Mouse (Mus musculus) lung, adult 2 months (tissue): Measurements from ENCODE around the gene Gm10337. TPM values are rescaled to one million over a fixed set of nuclear protein-coding genes. Genes with fewer than 3 reads are reported as not detected.
A peak's percentile ranks its signal among the peaks of the same experiment; 100 is the strongest.

Experiments
- DNase-seq: peaks from one replicate; pipeline ENCODE4 v3.0.0; 2022
- H3K4me1 ChIP-seq: fragments of 200-500 bp; 2 replicates; pipeline ENCODE4 v1.6.1; 2011; ENCODE audit warnings: low read length; ENCODE audit not compliant: control insufficient read depth, insufficient read depth
- H3K4me3 ChIP-seq: fragments of 200-500 bp; replicated peaks from 2 replicates; pipeline ENCODE3; 2011; ENCODE audit warnings: low read depth, mild to moderate bottlenecking, control low read depth, low read length; ENCODE audit errors: extremely low read depth
- CTCF ChIP-seq: fragments of 200-500 bp; IDR thresholded peaks from 2 replicates; pipeline ENCODE4 v1.5.1; 2011; ENCODE audit warnings: mild to moderate bottlenecking, low read length, control low read depth; ENCODE audit not compliant: insufficient read depth
- POLR2A ChIP-seq: fragments of 200-500 bp; IDR thresholded peaks from 2 replicates; pipeline ENCODE4 v1.6.1; 2011; ENCODE audit warnings: low read depth, mild to moderate bottlenecking, control low read depth, low read length, borderline replicate concordance; ENCODE audit errors: extremely low read depth
- WGBS: fragments of 180-500 bp; shearing (Covaris S2); methylation state at CpG from one replicate; pipeline ENCODE4 v1.1.7; 2018; 5-methylcytosine and 5-hydroxymethylcytosine counted together
- polyA plus RNA-seq: library from polyadenylated mRNA; depleted of rRNA; stranded (reverse); fragments of >200 nt; gene quantifications from 2 replicates; pipeline ENCODE4 v1.2.3, GENCODE M21; 2012

The Gm10337 gene
- polyA plus RNA-seq, 1 experiment, result not detected

DNA sequence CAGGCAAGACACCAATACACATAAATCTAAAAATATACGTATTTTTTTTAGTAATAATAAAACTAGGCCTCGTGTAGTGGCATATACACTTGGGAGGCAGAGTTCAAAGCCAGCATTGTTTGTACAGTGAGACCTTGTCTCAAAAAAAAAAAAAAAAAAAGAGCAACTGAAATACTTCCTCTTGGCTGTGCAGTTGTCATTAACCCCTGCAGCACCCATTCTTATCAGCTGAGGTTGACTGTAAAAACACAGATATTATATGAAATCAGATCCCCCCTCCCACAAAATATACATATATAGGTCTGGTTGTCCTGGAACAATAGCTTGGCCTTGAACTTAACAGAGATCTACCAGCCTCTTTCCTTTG lies 2.9 kb downstream of the Gm10337 start:
- WGBS, result 9% methylated on average over 2 of the region's 2 CpGs
- Histone ChIP-seq H3K4me3 (no peak overlapping the region), H3K4me1 (no peaks in the 10 kb centered on the region)
- TF ChIP-seq POLR2A, result no peak
- no peak for TF ChIP-seq CTCF
- DNase-seq, result no peak

DNA sequence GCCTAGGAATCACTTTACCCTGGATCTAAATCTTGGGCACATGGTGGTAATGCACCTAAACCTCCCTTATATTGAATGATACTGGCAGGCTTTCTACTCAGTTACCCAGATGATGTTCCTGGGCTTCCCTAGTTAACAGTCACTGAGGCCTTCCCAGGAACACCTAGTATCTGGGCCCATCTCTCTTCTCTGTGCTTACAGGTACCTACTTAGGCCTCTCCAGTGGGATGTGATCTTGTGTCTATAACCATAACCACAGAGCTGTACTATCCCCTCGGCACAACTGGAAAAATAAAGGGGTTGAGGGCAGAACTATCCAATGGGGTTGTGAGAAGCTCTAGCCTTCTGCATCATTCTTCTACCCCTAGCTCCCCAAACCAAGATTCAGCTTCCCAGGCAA lies 3.3 kb downstream of the Gm10337 start:
- no peaks in the 10 kb centered on the region for H3K4me1 ChIP-seq
- 86% methylated on average over 1 of the region's 1 CpGs for WGBS
- no peak for DNase-seq
- H3K4me3 ChIP-seq, result no peak overlapping the region
- TF ChIP-seq CTCF (no peak), POLR2A (no peak)

GRCm38 (mm10) chr15:102507561-102507960 lies 4.0 kb downstream of the Gm10337 start:
- Histone ChIP-seq H3K4me3 (no peak overlapping the region), H3K4me1 (no peaks in the 10 kb centered on the region)
- TF ChIP-seq POLR2A (no peak), CTCF (no peak)
- no peak for DNase-seq

DNA sequence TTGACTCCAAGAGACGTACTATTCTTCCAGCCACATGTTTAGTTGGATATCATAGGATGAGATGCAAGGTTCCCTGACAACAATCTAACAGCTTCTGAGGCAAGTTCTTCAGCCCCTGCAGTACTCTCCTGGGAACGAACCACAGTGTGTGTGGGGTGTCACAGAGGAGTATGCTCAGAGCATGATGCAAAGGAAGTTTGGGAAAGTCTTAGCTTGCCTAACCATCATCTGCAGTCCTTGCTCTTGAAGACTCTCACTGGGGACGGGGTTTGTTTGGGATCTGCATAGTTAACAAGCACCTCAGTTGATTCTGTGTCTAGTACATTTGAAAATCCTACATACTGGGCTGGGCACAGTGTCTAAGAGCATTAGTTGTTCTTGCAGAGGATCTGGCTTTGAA lies 4.8 kb downstream of the Gm10337 start:
- Histone ChIP-seq H3K4me3 (no peak overlapping the region), H3K4me1 (no peaks in the 10 kb centered on the region)
- DNase-seq, result no peak
- 69% methylated on average over 3 of the region's 3 CpGs for WGBS
- TF ChIP-seq POLR2A, result no peak

DNA sequence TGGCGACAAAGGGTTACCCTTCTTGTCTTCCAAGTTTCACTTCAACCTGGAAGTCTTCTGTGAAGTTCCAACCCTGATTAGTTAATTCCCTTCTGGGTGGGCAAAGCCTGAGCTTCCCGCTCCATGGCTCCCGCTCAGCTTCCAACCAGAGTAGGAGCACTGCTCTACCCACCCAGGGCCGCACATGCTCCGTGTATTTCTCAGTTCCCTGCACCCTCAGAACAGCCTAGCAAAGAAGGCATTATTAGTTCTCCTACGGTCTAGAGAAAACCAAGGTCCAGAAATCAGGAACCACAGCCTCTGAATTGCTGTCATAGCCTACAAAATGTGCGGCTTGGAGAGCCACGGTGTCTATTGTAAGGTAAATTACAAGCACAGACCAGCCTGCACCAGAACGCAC lies 6.6 kb downstream of the Gm10337 start:
- TF ChIP-seq CTCF, result no peak
- TF ChIP-seq POLR2A, result no peak

DNA sequence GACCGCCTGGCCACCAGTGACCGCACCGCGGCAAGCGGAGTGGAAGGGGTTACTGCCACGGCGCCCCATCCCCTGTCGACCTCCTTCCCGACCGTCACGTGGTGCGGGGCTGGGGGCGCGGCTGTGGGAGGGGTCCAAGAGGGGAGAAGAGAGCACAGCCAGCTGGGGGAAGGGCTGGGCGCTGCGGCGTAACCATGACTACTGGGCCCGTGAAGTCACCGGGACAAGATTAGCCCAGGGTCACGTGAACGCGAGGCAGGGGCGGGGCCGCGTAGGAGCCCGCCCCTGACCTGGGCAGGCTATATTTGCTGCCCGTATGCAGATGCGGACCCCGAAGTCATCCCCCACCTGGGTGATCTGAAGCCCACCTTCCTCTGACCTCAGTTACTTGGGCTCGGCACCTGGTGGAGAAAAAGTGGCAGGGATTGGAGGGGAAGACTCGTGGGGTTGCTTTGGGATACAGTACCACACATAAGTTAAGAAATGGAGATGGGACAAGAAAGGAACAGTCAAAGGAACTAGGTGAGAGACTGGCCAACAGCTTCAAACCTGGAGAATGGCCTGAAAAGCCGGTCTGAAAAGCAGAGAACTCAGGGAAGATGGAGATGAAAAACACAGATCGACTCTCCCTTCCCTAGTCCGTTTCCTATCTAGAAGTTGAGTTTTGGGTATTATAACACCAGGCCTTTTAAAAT lies 7.2 kb downstream of the Gm10337 start:
- 3% methylated on average over 34 of the region's 34 CpGs for WGBS
- DNase-seq, result peak; percentile 80
- peak overlapping the region; percentile 66 for H3K4me3 ChIP-seq
- TF ChIP-seq POLR2A, result no peak
- TF ChIP-seq CTCF, result no peak
- H3K4me1 ChIP-seq, result no peaks in the 10 kb centered on the region

More for the DNA sequence above, 6.6 kb downstream of the Gm10337 start:
- WGBS, result 13% methylated on average over 9 of the region's 9 CpGs
- no peaks in the 10 kb centered on the region for H3K4me1 ChIP-seq
- DNase-seq, result no peak
- H3K4me3 ChIP-seq, result peak overlapping the region; percentile 66

DNA sequence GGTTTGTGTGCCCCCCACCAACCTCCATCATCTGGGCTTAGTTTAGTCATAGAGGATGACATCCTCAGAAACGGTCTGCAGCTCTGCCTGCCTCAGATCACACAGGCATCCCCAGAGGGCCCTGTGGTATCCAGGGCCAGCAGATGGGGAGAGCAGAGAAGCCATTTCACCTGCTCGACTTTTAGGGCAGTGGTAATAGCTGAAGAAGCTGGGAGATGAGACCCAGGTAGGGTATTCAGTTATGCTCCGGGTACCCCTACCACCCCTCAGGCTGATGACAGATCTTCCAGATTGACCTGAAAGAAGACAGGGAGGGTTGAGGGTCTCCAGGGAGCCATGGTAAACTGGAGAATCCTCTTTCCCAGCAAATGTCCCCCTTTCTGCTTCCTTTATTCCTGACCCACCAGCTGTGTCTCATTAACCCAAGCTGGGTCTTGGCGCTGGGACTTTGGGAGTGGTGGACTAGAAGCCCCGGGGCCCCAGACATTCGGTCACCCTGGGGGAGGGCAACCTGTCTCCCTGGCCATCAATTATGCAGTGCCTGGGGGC lies 7.8 kb downstream of the Gm10337 start:
- no peak for DNase-seq
- WGBS, result 31% methylated on average over 6 of the region's 6 CpGs
- H3K4me3 ChIP-seq, result no peak overlapping the region
- TF ChIP-seq CTCF, result no peak
- no peak for TF ChIP-seq POLR2A
- H3K4me1 ChIP-seq, result peaks cover 2% of the 10 kb centered on the region; the same call in 1 of the 2 replicates

DNA sequence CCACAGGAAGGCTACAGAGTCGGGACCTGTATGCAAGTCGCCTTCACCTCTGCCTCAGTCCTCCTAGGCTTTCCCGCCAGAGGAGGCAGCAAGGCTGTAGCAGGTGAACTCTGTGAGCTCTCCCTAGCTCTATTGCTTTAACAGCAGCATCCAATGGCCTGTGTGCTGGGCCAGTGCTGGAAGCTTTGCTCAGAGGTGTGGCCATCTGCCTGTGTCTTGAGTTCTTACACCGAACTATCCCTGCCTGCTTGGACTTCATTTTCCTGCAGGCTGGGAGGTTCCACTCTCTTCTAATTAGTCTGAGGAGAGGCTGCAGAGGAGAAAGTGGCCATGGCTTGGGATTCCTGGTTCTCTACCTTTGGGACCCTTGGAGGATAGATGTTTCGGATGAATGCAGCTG lies 8.5 kb downstream of the Gm10337 start:
- H3K4me3 ChIP-seq, result no peak overlapping the region
- TF ChIP-seq CTCF (no peak), POLR2A (no peak)
- no peak for DNase-seq
- H3K4me1 ChIP-seq, result peaks cover 4% of the 10 kb centered on the region; the same call in 1 of the 2 replicates
- WGBS, result 58% methylated on average over 5 of the region's 5 CpGs

DNA sequence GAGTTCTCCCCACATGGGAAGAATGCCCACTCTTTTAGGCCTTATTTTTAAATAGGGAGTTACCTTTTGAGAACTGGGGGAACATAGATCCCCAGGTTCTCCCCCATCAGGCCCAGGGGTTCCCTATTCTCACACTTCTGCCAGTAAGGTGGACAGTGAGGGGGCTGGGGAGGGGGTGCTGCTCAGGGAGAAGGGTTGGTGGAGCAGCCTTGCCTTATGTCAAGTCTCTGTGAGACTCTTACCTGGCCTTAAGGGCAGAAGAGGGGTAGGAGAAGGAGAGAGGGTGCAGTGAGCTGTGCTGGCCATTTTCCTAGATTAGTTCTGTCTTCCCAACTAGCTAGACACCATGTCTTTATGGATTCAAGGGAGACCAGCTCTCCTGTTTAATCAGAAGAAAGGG lies 8.9 kb downstream of the Gm10337 start:
- Histone ChIP-seq H3K4me3 (no peak overlapping the region), H3K4me1 (peaks cover 4% of the 10 kb centered on the region; the same call in 1 of the 2 replicates)
- DNase-seq, result no peak
- TF ChIP-seq CTCF (no peak), POLR2A (no peak)

GRCm38 (mm10) chr15:102513004-102513403 lies 9.5 kb downstream of the Gm10337 start:
- no peak for TF ChIP-seq CTCF
- TF ChIP-seq POLR2A, result no peak
- Histone ChIP-seq H3K4me1 (peaks cover 4% of the 10 kb centered on the region; the same call in 1 of the 2 replicates), H3K4me3 (no peak overlapping the region)
- DNase-seq, result no peak
- 78% methylated on average over 3 of the region's 3 CpGs for WGBS

DNA sequence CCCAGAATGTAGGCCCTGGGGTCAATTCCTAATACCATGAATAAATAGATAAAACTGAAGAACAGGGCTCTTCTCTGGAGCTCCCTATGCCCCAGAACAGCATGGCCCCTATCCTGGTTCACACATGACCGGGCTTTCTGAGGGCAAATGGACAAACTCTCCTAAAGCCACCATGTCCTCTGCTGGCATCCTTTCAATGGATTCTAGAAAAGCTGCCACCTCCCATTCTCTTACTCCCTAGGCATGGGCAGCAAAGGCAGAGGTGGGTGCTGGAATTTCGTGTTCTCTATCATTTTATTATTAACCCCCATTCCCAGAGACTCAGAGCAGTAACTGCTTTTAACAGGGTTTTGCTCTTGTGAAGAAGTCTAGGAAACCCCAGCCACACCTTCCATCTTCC lies 11.7 kb downstream of the Gm10337 start:
- no peak for DNase-seq
- Histone ChIP-seq H3K4me3 (no peak overlapping the region), H3K4me1 (peaks cover 8% of the 10 kb centered on the region)
- 86% methylated on average over 2 of the region's 2 CpGs for WGBS
- no peak for TF ChIP-seq CTCF
- TF ChIP-seq POLR2A, result no peak
